Mouse (Mus musculus) granulocyte monocyte progenitor cell, adult 5-6 weeks (primary cell): ENCODE data around the gene Speer1. TPM values are rescaled to one million over a fixed set of nuclear protein-coding genes. Genes with fewer than 3 reads are reported as not detected.
"Not testable (repeated sequence)": the region's sequence is repeated elsewhere in the genome, so short reads cannot be mapped to it uniquely, and the experiment has no call there.

Source experiments
- ATAC-seq: replicated peaks from 2 replicates; pipeline ENCODE4 v1.8.0; 2016; ENCODE audit warnings: mild to moderate bottlenecking, moderate TSS enrichment, inconsistent platforms; ENCODE audit not compliant: poor library complexity, severe bottlenecking
- total RNA-seq, 2 experiments: library from RNA; stranded (forward) in 1 of 2; stranded (reverse) in 1 of 2; fragments of 200-712, 200-1000 nt in 1 of 2; fragments of >200 nt in 1 of 2; fragmentation: Nextera tagmentation in 1 of 2; gene quantifications; 2 replicates each; pipeline ENCODE4 v1.2.3; 2014 to 2017

Gene Speer1
- total RNA-seq (2014; fragmentation: Nextera tagmentation) (not detected in 2 replicates), total RNA-seq (2017) (not detected in 2 replicates)

DNA sequence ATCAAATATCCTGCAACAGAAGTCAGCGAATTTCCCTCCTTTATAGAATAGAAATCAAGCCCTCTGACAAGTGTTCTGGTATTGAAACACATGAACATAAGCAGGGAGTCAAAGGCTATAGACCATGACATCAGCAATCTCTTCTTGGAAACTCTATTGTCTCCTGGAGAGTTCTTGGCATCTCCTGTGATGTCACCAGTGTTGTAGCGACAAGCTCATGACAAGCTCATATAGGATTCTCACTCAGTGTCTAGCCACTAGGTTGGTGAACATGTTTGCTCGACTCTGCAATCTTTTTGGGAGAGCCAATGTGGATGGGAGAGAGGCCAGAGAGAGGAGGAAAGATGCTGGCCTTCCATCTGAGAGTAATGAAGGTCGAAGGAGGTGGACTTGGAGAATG is at the start of gene Speer1:
Gene Speer1 (plus strand): TSS at position 301 of the 400 bp plus-strand sequence.
- not testable (repeated sequence) for ATAC-seq

Other genes with a start within 250 kb of the Speer1 start
- not detected in 2 replicates for gene Gm8879, start 213.9 kb upstream of the Speer1 start, total RNA-seq (2014; fragmentation: Nextera tagmentation)
- not detected in 2 replicates for gene Gm8879, start 213.9 kb upstream of the Speer1 start, total RNA-seq (2017)
- gene Gm5861, start 158.4 kb upstream of the Speer1 start, total RNA-seq (2014; fragmentation: Nextera tagmentation) = not detected in 2 replicates
- not detected in 2 replicates for gene Gm5861, start 158.4 kb upstream of the Speer1 start, total RNA-seq (2017)
- gene Gm8890, start 85.5 kb upstream of the Speer1 start, total RNA-seq (2014; fragmentation: Nextera tagmentation) = not detected in 2 replicates
- gene Gm8890, start 85.5 kb upstream of the Speer1 start, total RNA-seq (2017) = not detected in 2 replicates
- not detected in 2 replicates for gene Gm8897, start 74.9 kb downstream of the Speer1 start, total RNA-seq (2014; fragmentation: Nextera tagmentation)
- not detected in 2 replicates for gene Gm8897, start 74.9 kb downstream of the Speer1 start, total RNA-seq (2017)
- gene Gm8906, start 161.2 kb downstream of the Speer1 start, total RNA-seq (2014; fragmentation: Nextera tagmentation) = not detected in 2 replicates
- not detected in 2 replicates for gene Gm8906, start 161.2 kb downstream of the Speer1 start, total RNA-seq (2017)